ENCODE assay signal across 51 mouse cellular contexts in genomic region chr19:39286825-39287224, GRCm38 (mm10). TPM values are rescaled to one million over a fixed set of nuclear protein-coding genes. Genes with fewer than 3 reads are reported as not detected.
"Had no signal": no experiment of that assay in that cellular context is flagged by ENCODE, and none has a peak within 500 bp of the region (broad histone marks: within the 10 kb centered on the region; RNA-seq: fewer than 3 reads in every experiment).

No protein-coding gene starts in this region.

- ATAC-seq: hindbrain, embryonic 16.5 days; hindbrain, postnatal 0 days; inflammation-experienced regulatory T-cells, adult 6 months; intestine, embryonic 15.5 days; intestine, embryonic 16.5 days; intestine, postnatal 0 days had no signal

- H3K9ac ChIP-seq: heart, embryonic 12.5 days; heart, embryonic 13.5 days; heart, embryonic 15.5 days; hindbrain, embryonic 12.5 days; hindbrain, embryonic 13.5 days; hindbrain, embryonic 14.5 days; hindbrain, embryonic 15.5 days; intestine, embryonic 15.5 days; kidney, embryonic 15.5 days had no signal

- H3K4me3 ChIP-seq: heart, embryonic 10.5 days; heart, embryonic 12.5 days; heart, embryonic 13.5 days; heart, embryonic 15.5 days; hindbrain, embryonic 10.5 days; hindbrain, embryonic 12.5 days; hindbrain, embryonic 13.5 days; hindbrain, embryonic 15.5 days; intestine, embryonic 15.5 days; kidney, embryonic 15.5 days; layer of hippocampus, adult 2 months had no signal

- DNase-seq: heart, postnatal 10 days; heart, postnatal 14 days; heart, postnatal 36 days; heart, postnatal 4 days; kidney, adult 11 months; kidney, adult 18-20 months; kidney, adult 2 months; kidney, adult 8-10 months; kidney, adult 9 months; kidney, postnatal 10 days; kidney, postnatal 14 days; kidney, postnatal 25 days; kidney, postnatal 36 days; kidney, postnatal 4 days; layer of hippocampus, adult 9-11 months; layer of hippocampus, postnatal 36 days had no signal

- H3K36me3 ChIP-seq: heart, embryonic 10.5 days; heart, embryonic 12.5 days; heart, embryonic 13.5 days; heart, embryonic 15.5 days; hindbrain, embryonic 10.5 days; hindbrain, embryonic 12.5 days; hindbrain, embryonic 13.5 days; hindbrain, embryonic 15.5 days; intestine, embryonic 15.5 days; kidney, embryonic 15.5 days had no signal

- H3K27me3 ChIP-seq: heart, embryonic 12.5 days; heart, embryonic 13.5 days; heart, embryonic 15.5 days; hindbrain, embryonic 12.5 days; hindbrain, embryonic 13.5 days; hindbrain, embryonic 15.5 days; intestine, embryonic 15.5 days; kidney, embryonic 15.5 days had no signal

- H3K4me2 ChIP-seq: heart, embryonic 11.5 days; heart, embryonic 12.5 days; heart, embryonic 13.5 days; heart, embryonic 15.5 days; hindbrain, embryonic 12.5 days; hindbrain, embryonic 13.5 days; hindbrain, embryonic 14.5 days; hindbrain, embryonic 15.5 days; intestine, embryonic 15.5 days; kidney, embryonic 15.5 days had no signal

- H3K27ac ChIP-seq: heart, embryonic 10.5 days; heart, embryonic 13.5 days; heart, embryonic 15.5 days; hindbrain, embryonic 10.5 days; hindbrain, embryonic 12.5 days; hindbrain, embryonic 13.5 days; hindbrain, embryonic 14.5 days; hindbrain, embryonic 15.5 days; hindbrain, postnatal 0 days; intestine, embryonic 15.5 days; kidney, embryonic 15.5 days; kidney, postnatal 0 days; layer of hippocampus, adult 2 months had no signal

- H3K4me1 ChIP-seq: heart, embryonic 10.5 days; heart, embryonic 12.5 days; heart, embryonic 13.5 days; heart, embryonic 15.5 days; hindbrain, embryonic 10.5 days; hindbrain, embryonic 12.5 days; hindbrain, embryonic 13.5 days; hindbrain, embryonic 15.5 days; intestine, embryonic 15.5 days; kidney, embryonic 15.5 days had no signal

- H3K9me3 ChIP-seq: heart, embryonic 15.5 days; intestine, embryonic 15.5 days had no signal

RNA-seq across cellular contexts. Expression of gene Cyp2c29, which starts 17.6 kb away (rescaled TPM):
- total RNA-seq: heart, postnatal 10 days; heart, postnatal 14 days; heart, postnatal 25 days; heart, postnatal 36 days; heart, postnatal 4 days; hematopoietic stem cell, adult 5-6 weeks; hindbrain, postnatal 0 days; layer of hippocampus, adult 18-20 months; layer of hippocampus, adult 2 months; layer of hippocampus, adult 8-10 months; layer of hippocampus, postnatal 10 days; layer of hippocampus, postnatal 14 days; layer of hippocampus, postnatal 25 days; layer of hippocampus, postnatal 36 days; left cerebral cortex, adult 18-20 months had no signal
- polyA plus RNA-seq: heart, embryonic 10.5 days; heart, embryonic 11.5 days; heart, embryonic 12.5 days; heart, embryonic 13.5 days; heart, embryonic 14.5 days; heart, embryonic 15.5 days; heart, embryonic 16.5 days; heart, postnatal 0 days; hindbrain, embryonic 10.5 days; hindbrain, embryonic 11.5 days; hindbrain, embryonic 12.5 days; hindbrain, embryonic 13.5 days; hindbrain, embryonic 14.5 days; hindbrain, embryonic 15.5 days; hindbrain, embryonic 16.5 days; hindbrain, postnatal 0 days; inflammation-experienced regulatory T-cells, adult 6 months; intestine, embryonic 14.5 days; intestine, embryonic 15.5 days; intestine, embryonic 16.5 days; intestine, postnatal 0 days; kidney, adult 2 months; kidney, embryonic 14.5 days; kidney, embryonic 15.5 days; kidney, embryonic 16.5 days; kidney, postnatal 0 days; large intestine, adult 2 months had no signal
